Mouse (Mus musculus) cerebellum, adult 2 months (tissue): ENCODE results near the gene Il1f5. TPM values are rescaled to one million over a fixed set of nuclear protein-coding genes. Genes with fewer than 3 reads are reported as not detected.

Experiments
- DNase-seq, 2 experiments: peaks; one replicate each; pipeline ENCODE4 v3.0.0; 2021
- H3K27ac ChIP-seq: fragments of 200-500 bp; 2 replicates; pipeline ENCODE4 v1.5.1; 2012; ENCODE audit warnings: low read length, control low read depth, inconsistent platforms; ENCODE audit not compliant: insufficient read depth
- H3K27me3 ChIP-seq: fragments of 200-500 bp; 2 replicates; pipeline ENCODE4 v1.6.1; 2012; ENCODE audit warnings: inconsistent platforms, mild to moderate bottlenecking, low read length, moderate library complexity; ENCODE audit not compliant: control insufficient read depth, insufficient read depth
- H3K4me1 ChIP-seq: fragments of 200-500 bp; 2 replicates; pipeline ENCODE4 v1.6.1; 2011; ENCODE audit warnings: low read length; ENCODE audit not compliant: control insufficient read depth, insufficient read depth
- H3K4me3 ChIP-seq: fragments of 200-500 bp; replicated peaks from 2 replicates; pipeline ENCODE3; 2011; ENCODE audit warnings: mild to moderate bottlenecking, low read depth, low read length, control low read depth; ENCODE audit not compliant: insufficient read depth
- CTCF ChIP-seq: fragments of 200-500 bp; IDR thresholded peaks from 2 replicates; pipeline ENCODE4 v1.5.1; 2011; ENCODE audit warnings: low read depth, mild to moderate bottlenecking, control low read depth, low read length, moderate library complexity, borderline replicate concordance; ENCODE audit not compliant: insufficient read depth
- POLR2A ChIP-seq: fragments of 200-500 bp; IDR thresholded peaks from 2 replicates; pipeline ENCODE4 v1.6.1; 2011; ENCODE audit warnings: low read length, control low read depth, borderline replicate concordance; ENCODE audit not compliant: insufficient read depth
- WGBS: fragments of 180-500 bp; shearing (Covaris S2); methylation state at CpG from one replicate; pipeline ENCODE4 v1.1.7; 2018; 5-methylcytosine and 5-hydroxymethylcytosine counted together
- polyA plus RNA-seq: library from polyadenylated mRNA; depleted of rRNA; stranded (reverse); fragments of >200 nt; gene quantifications from 2 replicates; pipeline ENCODE4 v1.2.3, GENCODE M21; 2012; rRNA removed

The Il1f5 gene
- polyA plus RNA-seq, 1 experiment: not detected

DNA sequence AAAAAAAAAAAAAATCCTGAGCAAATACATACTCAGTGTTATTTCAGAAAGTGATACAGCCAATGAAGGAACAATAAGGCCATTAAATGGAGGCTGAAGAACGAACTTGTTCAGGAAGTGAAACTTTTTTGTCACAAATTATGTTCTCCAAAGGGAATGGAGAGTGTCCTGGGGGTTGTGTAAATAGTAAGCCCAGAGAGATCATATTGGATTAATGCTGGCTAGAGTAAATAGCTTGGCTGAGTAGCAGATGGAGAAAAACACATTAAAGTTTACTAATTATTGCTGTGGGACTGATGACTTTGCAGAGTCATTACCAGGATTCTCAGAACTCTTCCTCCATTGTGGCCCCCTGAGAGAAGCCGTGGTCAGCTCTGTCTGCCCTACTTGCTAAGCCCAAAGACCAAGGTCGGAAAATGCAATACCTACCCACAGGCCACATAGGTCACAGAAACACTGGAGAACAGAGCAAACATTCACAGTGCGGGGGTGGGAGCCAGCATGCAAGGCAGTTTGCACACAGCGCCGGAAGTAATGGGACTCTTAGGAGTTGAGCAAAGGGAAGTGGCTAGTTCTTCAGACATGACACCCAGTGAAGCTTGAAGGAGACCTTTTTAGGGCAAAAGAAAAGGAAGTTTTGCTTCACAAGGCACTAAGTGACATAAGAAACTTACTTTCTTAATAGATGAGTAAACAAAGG, 34.7 kb downstream of the Il1f5 start:
- no peak overlapping the region for H3K27ac ChIP-seq
- DNase-seq: no peak
- 80% methylated on average over 6 of the region's 6 CpGs for WGBS
- H3K4me3 ChIP-seq: no peak overlapping the region
- no peaks in the 10 kb centered on the region for H3K4me1 ChIP-seq
- H3K27me3 ChIP-seq: no peaks in the 10 kb centered on the region
- TF ChIP-seq CTCF (no peak), POLR2A (no peak)

DNA sequence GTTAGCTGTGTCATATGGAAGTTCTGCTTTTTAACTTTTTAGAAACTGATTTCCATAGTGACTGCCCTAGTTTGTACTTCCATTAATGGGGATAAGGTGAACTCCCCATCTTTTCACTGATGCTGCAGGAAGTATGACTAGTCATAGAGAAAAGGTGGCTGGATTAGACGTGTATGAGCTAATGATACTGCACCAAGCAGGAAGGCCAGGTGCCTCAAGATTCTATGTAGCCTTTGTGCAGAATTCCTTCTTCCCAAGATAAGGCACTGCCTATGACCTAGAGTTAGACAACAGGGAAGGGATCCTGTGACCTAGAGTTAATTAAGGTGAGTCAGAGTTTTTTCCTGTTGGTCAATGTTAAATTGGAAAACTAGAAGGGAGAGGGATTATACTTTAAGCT, 40.2 kb downstream of the Il1f5 start:
- Histone ChIP-seq H3K4me3 (no peak overlapping the region), H3K27ac (no peak overlapping the region), H3K27me3 (no peaks in the 10 kb centered on the region), H3K4me1 (no peaks in the 10 kb centered on the region)
- no peak for DNase-seq
- TF ChIP-seq POLR2A (no peak), CTCF (no peak)
- 95% methylated on average over 1 of the region's 1 CpGs for WGBS

DNA sequence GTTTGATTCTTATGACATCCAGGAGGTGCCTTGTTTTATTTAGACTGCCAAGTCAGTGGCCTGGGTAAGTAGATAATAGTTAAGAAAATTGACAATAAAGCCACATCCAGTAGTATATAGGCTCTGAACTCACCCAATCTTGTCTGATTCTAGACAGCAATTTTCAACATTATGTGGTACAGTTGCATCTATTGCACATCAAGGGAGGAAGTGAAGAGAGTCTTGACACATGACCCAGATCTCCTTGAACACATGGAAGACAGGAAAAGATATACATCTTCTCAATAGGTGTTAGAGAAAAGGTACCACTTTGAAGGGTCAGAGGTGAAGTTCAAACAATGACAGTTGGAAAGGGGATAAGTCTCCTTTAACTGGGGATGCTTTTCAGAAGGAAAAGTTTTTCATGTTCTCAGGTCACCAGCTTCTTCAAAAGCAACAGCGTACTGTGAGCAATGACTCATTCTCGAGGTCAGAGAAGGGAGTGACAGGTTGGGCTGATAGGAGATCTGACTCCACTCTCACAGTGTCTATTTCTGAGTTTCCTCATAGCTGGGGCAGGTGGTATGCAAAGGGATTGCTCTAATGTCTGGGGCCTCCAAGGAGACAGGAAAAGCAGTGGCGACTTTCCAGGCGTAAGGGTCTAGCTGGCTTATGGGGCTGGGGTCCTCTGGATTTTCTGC, 41.3 kb downstream of the Il1f5 start:
- TF ChIP-seq CTCF (no peak), POLR2A (no peak)
- H3K27me3 ChIP-seq: no peaks in the 10 kb centered on the region
- no peak for DNase-seq
- 84% methylated on average over 4 of the region's 4 CpGs for WGBS
- no peak overlapping the region for H3K27ac ChIP-seq
- H3K4me3 ChIP-seq: no peak overlapping the region
- H3K4me1 ChIP-seq: no peaks in the 10 kb centered on the region

Other genes starting within 250 kb of the Il1f5 start
- gene Hnmt, start 227.6 kb upstream of the Il1f5 start, polyA plus RNA-seq: 10.2 and 11.0 TPM in 2 replicates
- not detected in 2 replicates for gene Tbpl2, start 180.4 kb upstream of the Il1f5 start, polyA plus RNA-seq
- gene Il1f8, start 123.8 kb upstream of the Il1f5 start, polyA plus RNA-seq: not detected in 2 replicates
- 0.10 TPM in 1 of 2 replicates, not detected in the other for gene Il1f9, start 90.5 kb upstream of the Il1f5 start, polyA plus RNA-seq
- not detected in 2 replicates for gene Il1f6, start 61.5 kb upstream of the Il1f5 start, polyA plus RNA-seq
- not detected in 2 replicates for gene Il1f10, start 14.2 kb downstream of the Il1f5 start, polyA plus RNA-seq
- not detected in 2 replicates for gene Il1rn, start 59.9 kb downstream of the Il1f5 start, polyA plus RNA-seq
- 0.30 and 0.79 TPM in 2 replicates for gene Psd4, start 90.6 kb downstream of the Il1f5 start, polyA plus RNA-seq
- 2.9 and 3.6 TPM in 2 replicates for gene Pax8, start 198.6 kb downstream of the Il1f5 start, polyA plus RNA-seq